ENCODE assay signal across 8 mouse cellular contexts in the genomic region with DNA sequence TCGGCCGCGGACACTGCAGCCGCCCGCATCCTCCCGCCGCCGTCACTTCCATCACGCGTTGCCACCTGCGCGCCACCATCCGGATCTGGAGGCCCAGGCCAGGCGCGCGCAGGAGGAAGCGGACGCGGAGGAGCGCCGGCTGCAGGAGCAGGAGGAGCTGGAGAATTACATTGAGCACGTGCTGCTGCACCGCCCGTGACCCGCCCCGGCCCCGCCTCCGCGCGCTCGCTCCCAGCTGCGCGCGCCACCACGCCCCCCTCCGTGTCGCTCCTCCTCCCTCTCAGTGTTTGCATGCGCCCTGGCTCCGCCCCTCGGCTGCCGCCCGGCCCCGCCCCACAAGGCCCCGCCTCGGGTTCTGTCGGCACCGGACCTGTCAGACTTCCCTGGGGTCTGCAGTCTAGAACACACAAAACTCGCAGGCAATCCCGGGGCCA. TPM values are rescaled to one million over a fixed set of nuclear protein-coding genes. Genes with fewer than 3 reads are reported as not detected.
DNase-seq lines count a peak whose midpoint lies in the region; ATAC-seq and TF ChIP-seq lines count a peak whose summit lies in the region.

No protein-coding gene starts in this region.

- DNase-seq in 3134 (ENCODE audit: extremely low read depth, insufficient read length, low spot score): peak; percentile 94
- peak; percentile 96 for DNase-seq in adrenal gland, postnatal 14 days
- DNase-seq in embryonic facial prominence, embryonic 11.5 days (ENCODE audit: low spot score): peak; percentile 90
- peak; percentile 92 for DNase-seq in heart, adult 18-20 months
- DNase-seq in kidney, adult 18-20 months: peak; percentile 91
- peak; percentile 83 for DNase-seq in limb, embryonic 14.5 days (ENCODE audit: low spot score)
- DNase-seq in spleen, postnatal 10 days (ENCODE audit: low spot score in 2 of 2): peak; percentile 70 to 92

- no peak overlapping the region; the same call in 1 of the 2 replicates for H3K9ac ChIP-seq in embryonic facial prominence, embryonic 11.5 days (replicated peaks; ENCODE audit: low read length)
- no peak overlapping the region for H3K9ac ChIP-seq in limb, embryonic 14.5 days (ENCODE audit: low read depth, low read length, severe bottlenecking)
- peak overlapping the region; percentile 76 for H3K9ac ChIP-seq in midbrain, embryonic 16.5 days (ENCODE audit: low read depth, low read length)

- H3K27me3 ChIP-seq in embryonic facial prominence, embryonic 11.5 days (ENCODE audit: control insufficient read depth, insufficient read depth, low read length): peaks cover 41% of the 10 kb centered on the region
- peaks cover 53% of the 10 kb centered on the region for H3K27me3 ChIP-seq in limb, embryonic 14.5 days (ENCODE audit: control insufficient read depth, insufficient read depth, low read length)
- peaks cover 10% of the 10 kb centered on the region; the same call in 1 of the 2 replicates for H3K27me3 ChIP-seq in midbrain, embryonic 16.5 days (ENCODE audit: control insufficient read depth, insufficient read depth, low read depth, low read length)

- peak; percentile 40; the same call in 1 of the 2 replicates for ATAC-seq in embryonic facial prominence, embryonic 11.5 days (replicated peaks; ENCODE audit: insufficient number of reproducible peaks, low FRiP score, low TSS enrichment, low read depth)
- ATAC-seq in limb, embryonic 14.5 days (ENCODE audit: low FRiP score, low read depth): peak; percentile 75
- peak; percentile 37 for ATAC-seq in midbrain, embryonic 16.5 days

- H3K4me1 ChIP-seq in embryonic facial prominence, embryonic 11.5 days (ENCODE audit: control insufficient read depth, insufficient read depth, low read length): peaks cover 11% of the 10 kb centered on the region; the same call in 1 of the 2 replicates
- H3K4me1 ChIP-seq in limb, embryonic 14.5 days (ENCODE audit: control insufficient read depth, insufficient read depth, low read length): peaks cover 21% of the 10 kb centered on the region
- peaks cover 24% of the 10 kb centered on the region for H3K4me1 ChIP-seq in midbrain, embryonic 16.5 days (ENCODE audit: control insufficient read depth, insufficient read depth, low read length)

- 0% methylated on average over 46 of the region's 49 CpGs for WGBS in embryonic facial prominence, embryonic 11.5 days
- under 1% methylated on average over 20 of the region's 49 CpGs for WGBS in limb, embryonic 14.5 days
- WGBS in midbrain, embryonic 16.5 days: 1% methylated on average over 46 of the region's 49 CpGs

- TF ChIP-seq POLR2A in limb, embryonic 14.5 days (IDR thresholded peaks at IDR 0.05; ENCODE audit: borderline replicate concordance, extremely low read depth, insufficient read depth, insufficient read length): no peak

- peak overlapping the region; percentile 36 for H3K4me3 ChIP-seq in embryonic facial prominence, embryonic 11.5 days (ENCODE audit: low read depth, low read length)
- H3K4me3 ChIP-seq in limb, embryonic 14.5 days (replicated peaks; ENCODE audit: low read length): peak overlapping the region; percentile 43
- H3K4me3 ChIP-seq in midbrain, embryonic 16.5 days (ENCODE audit: low read depth, low read length): peak overlapping the region; percentile 59

- H3K4me2 ChIP-seq in embryonic facial prominence, embryonic 11.5 days (ENCODE audit: low read depth, low read length): peak overlapping the region; percentile 97
- H3K4me2 ChIP-seq in limb, embryonic 14.5 days (replicated peaks; ENCODE audit: low read depth, low read length, severe bottlenecking): peak overlapping the region; percentile 99
- H3K4me2 ChIP-seq in midbrain, embryonic 16.5 days (ENCODE audit: low read length): peak overlapping the region; percentile 99

- H3K36me3 ChIP-seq in embryonic facial prominence, embryonic 11.5 days (replicated peaks; ENCODE audit: control insufficient read depth, insufficient read depth, low read depth, low read length): no peaks in the 10 kb centered on the region; the same call in 1 of the 2 replicates
- H3K36me3 ChIP-seq in limb, embryonic 14.5 days (ENCODE audit: control insufficient read depth, insufficient read depth, low read length): peaks cover 24% of the 10 kb centered on the region
- peaks cover 9% of the 10 kb centered on the region; the same call in 1 of the 2 replicates for H3K36me3 ChIP-seq in midbrain, embryonic 16.5 days (ENCODE audit: control insufficient read depth, insufficient read depth, low read length)

- no peak overlapping the region for H3K27ac ChIP-seq in embryonic facial prominence, embryonic 11.5 days (replicated peaks; ENCODE audit: low read depth, low read length)
- H3K27ac ChIP-seq in limb, embryonic 14.5 days (replicated peaks; ENCODE audit: low read depth, low read length): no peak overlapping the region
- H3K27ac ChIP-seq in midbrain, embryonic 16.5 days (ENCODE audit: low read length): peak overlapping the region; percentile 48

- H3K9me3 ChIP-seq in embryonic facial prominence, embryonic 11.5 days (replicated peaks; ENCODE audit: control insufficient read depth, low read length): no peaks in the 10 kb centered on the region
- H3K9me3 ChIP-seq in limb, embryonic 14.5 days (ENCODE audit: control insufficient read depth, low read length): no peaks in the 10 kb centered on the region
- H3K9me3 ChIP-seq in midbrain, embryonic 16.5 days (replicated peaks; ENCODE audit: control insufficient read depth, low read length, poor library complexity, severe bottlenecking): no peaks in the 10 kb centered on the region

RNA-seq across cellular contexts. Expression of gene Vgf, which starts 6.5 kb away (rescaled TPM):
- total RNA-seq in adrenal gland, postnatal 14 days (2021): 11.9 and 12.6 TPM in 2 replicates
- polyA plus RNA-seq in embryonic facial prominence, embryonic 11.5 days (2014; fragmentation: Nextera tagmentation; extraction: Ambion mirVana): 0.68 and 0.72 TPM in 2 replicates
- not detected for total RNA-seq in heart, adult 18-20 months (2021)
- polyA plus RNA-seq in limb, embryonic 14.5 days (2012; rRNA removed): 0.08 and 0.21 TPM in 2 replicates
- polyA plus RNA-seq in limb, embryonic 14.5 days (2014; fragmentation: Nextera tagmentation; extraction: Ambion mirVana): 0.11 TPM in 1 of 2 replicates, not detected in the other
- 12.6 and 15.6 TPM in 2 replicates for polyA plus RNA-seq in midbrain, embryonic 16.5 days (2015; fragmentation: Nextera tagmentation; extraction: Ambion mirVana)

RNA-seq across cellular contexts. Expression of gene Ap1s1, which starts 13.3 kb away (rescaled TPM):
- 88.6 and 92.6 TPM in 2 replicates for total RNA-seq in adrenal gland, postnatal 14 days (2021)
- polyA plus RNA-seq in embryonic facial prominence, embryonic 11.5 days (2014; fragmentation: Nextera tagmentation; extraction: Ambion mirVana): 144 and 159 TPM in 2 replicates
- total RNA-seq in heart, adult 18-20 months (2021): 10 to 100 TPM; 37.5 to 40.2 TPM
- polyA plus RNA-seq in limb, embryonic 14.5 days (2012; rRNA removed): 98.3 and 112 TPM in 2 replicates
- polyA plus RNA-seq in limb, embryonic 14.5 days (2014; fragmentation: Nextera tagmentation; extraction: Ambion mirVana): 144 and 146 TPM in 2 replicates
- 296 and 303 TPM in 2 replicates for polyA plus RNA-seq in midbrain, embryonic 16.5 days (2015; fragmentation: Nextera tagmentation; extraction: Ambion mirVana)

RNA-seq across cellular contexts. Expression of gene Serpine1, which starts 39.4 kb away (rescaled TPM):
- 2.0 and 2.6 TPM in 2 replicates for total RNA-seq in adrenal gland, postnatal 14 days (2021)
- 0.17 TPM in 1 of 2 replicates, not detected in the other for polyA plus RNA-seq in embryonic facial prominence, embryonic 11.5 days (2014; fragmentation: Nextera tagmentation; extraction: Ambion mirVana)
- 10 to 100 TPM; 18.4 to 33.2 TPM for total RNA-seq in heart, adult 18-20 months (2021)
- 3.9 and 4.5 TPM in 2 replicates for polyA plus RNA-seq in limb, embryonic 14.5 days (2012; rRNA removed)
- polyA plus RNA-seq in limb, embryonic 14.5 days (2014; fragmentation: Nextera tagmentation; extraction: Ambion mirVana): 0.40 and 0.48 TPM in 2 replicates
- 0.25 and 0.41 TPM in 2 replicates for polyA plus RNA-seq in midbrain, embryonic 16.5 days (2015; fragmentation: Nextera tagmentation; extraction: Ambion mirVana)

RNA-seq across cellular contexts. Expression of gene Znhit1, which starts 44.8 kb away (rescaled TPM):
- total RNA-seq in adrenal gland, postnatal 14 days (2021): 64.8 and 72.1 TPM in 2 replicates
- 101 and 104 TPM in 2 replicates for polyA plus RNA-seq in embryonic facial prominence, embryonic 11.5 days (2014; fragmentation: Nextera tagmentation; extraction: Ambion mirVana)
- 10 to 100 TPM; 62.6 to 67.4 TPM for total RNA-seq in heart, adult 18-20 months (2021)
- polyA plus RNA-seq in limb, embryonic 14.5 days (2012; rRNA removed): 82.4 and 82.7 TPM in 2 replicates
- 105 and 112 TPM in 2 replicates for polyA plus RNA-seq in limb, embryonic 14.5 days (2014; fragmentation: Nextera tagmentation; extraction: Ambion mirVana)
- polyA plus RNA-seq in midbrain, embryonic 16.5 days (2015; fragmentation: Nextera tagmentation; extraction: Ambion mirVana): 136 and 144 TPM in 2 replicates

RNA-seq across cellular contexts. Expression of gene Plod3, which starts 45.8 kb away (rescaled TPM):
- total RNA-seq in adrenal gland, postnatal 14 days (2021): 54.9 and 57.8 TPM in 2 replicates
- polyA plus RNA-seq in embryonic facial prominence, embryonic 11.5 days (2014; fragmentation: Nextera tagmentation; extraction: Ambion mirVana): 23.1 and 28.0 TPM in 2 replicates
- 10 to 100 TPM; 33.2 to 35.8 TPM for total RNA-seq in heart, adult 18-20 months (2021)
- 114 and 126 TPM in 2 replicates for polyA plus RNA-seq in limb, embryonic 14.5 days (2012; rRNA removed)
- 54.0 and 55.1 TPM in 2 replicates for polyA plus RNA-seq in limb, embryonic 14.5 days (2014; fragmentation: Nextera tagmentation; extraction: Ambion mirVana)
- polyA plus RNA-seq in midbrain, embryonic 16.5 days (2015; fragmentation: Nextera tagmentation; extraction: Ambion mirVana): 34.7 and 37.9 TPM in 2 replicates
